Mouse (Mus musculus) ES-Bruce4 (cell line): ENCODE results near the gene Nol7. TPM values are rescaled to one million over a fixed set of nuclear protein-coding genes. Genes with fewer than 3 reads are reported as not detected.

Source experiments
- H3K27ac ChIP-seq: 2 replicates; pipeline ENCODE4 v1.5.1; 2012; ENCODE audit warnings: low read length, inconsistent platforms; ENCODE audit not compliant: insufficient read depth
- H3K27me3 ChIP-seq: 2 replicates; pipeline ENCODE4 v1.6.1; 2012; ENCODE audit warnings: mild to moderate bottlenecking, low read length, inconsistent platforms; ENCODE audit not compliant: control insufficient read depth, poor library complexity, insufficient read depth, severe bottlenecking
- H3K36me3 ChIP-seq: 2 replicates; pipeline ENCODE4 v1.6.1; 2012; ENCODE audit warnings: inconsistent platforms, mild to moderate bottlenecking, low read length, moderate library complexity; ENCODE audit not compliant: control insufficient read depth, poor library complexity, insufficient read depth, severe bottlenecking
- H3K4me1 ChIP-seq: one replicate; pipeline ENCODE4 v1.8.1; 2011; ENCODE audit warnings: low read length; ENCODE audit not compliant: control insufficient read depth, insufficient read depth
- H3K4me3 ChIP-seq: 2 replicates; pipeline ENCODE4 v1.5.1; 2011; ENCODE audit warnings: low read depth, mild to moderate bottlenecking, low read length
- H3K9ac ChIP-seq: 2 replicates; pipeline ENCODE4 v1.6.1; 2012; ENCODE audit warnings: low read depth, mild to moderate bottlenecking, inconsistent platforms; ENCODE audit not compliant: poor library complexity, severe bottlenecking
- H3K9me3 ChIP-seq: replicated peaks from 2 replicates; pipeline ENCODE4 v1.6.1; 2012; ENCODE audit warnings: mild to moderate bottlenecking, low read length, inconsistent platforms; ENCODE audit not compliant: control insufficient read depth, poor library complexity, insufficient read depth, severe bottlenecking
- CTCF ChIP-seq: IDR thresholded peaks from one replicate; pipeline ENCODE4 v1.8.1; 2011; ENCODE audit warnings: low read depth, low read length
- EP300 ChIP-seq: IDR thresholded peaks from 2 replicates; pipeline ENCODE4 v1.6.1; 2011; ENCODE audit warnings: low read depth, low read length; ENCODE audit not compliant: insufficient read depth
- POLR2A ChIP-seq: IDR thresholded peaks from one replicate; pipeline ENCODE4 v1.8.1; 2011; ENCODE audit warnings: low read length; ENCODE audit not compliant: insufficient read depth
- polyA plus RNA-seq: library from polyadenylated mRNA; stranded (reverse); fragments of >200 nt; gene quantifications from 2 replicates; pipeline ENCODE4 v1.2.4, GENCODE M21; 2011; ENCODE audit warnings: low read depth; ENCODE audit not compliant: missing spikeins, insufficient read depth, insufficient read length

Nol7 gene
- polyA plus RNA-seq, 1 experiment, result 148 TPM

DNA sequence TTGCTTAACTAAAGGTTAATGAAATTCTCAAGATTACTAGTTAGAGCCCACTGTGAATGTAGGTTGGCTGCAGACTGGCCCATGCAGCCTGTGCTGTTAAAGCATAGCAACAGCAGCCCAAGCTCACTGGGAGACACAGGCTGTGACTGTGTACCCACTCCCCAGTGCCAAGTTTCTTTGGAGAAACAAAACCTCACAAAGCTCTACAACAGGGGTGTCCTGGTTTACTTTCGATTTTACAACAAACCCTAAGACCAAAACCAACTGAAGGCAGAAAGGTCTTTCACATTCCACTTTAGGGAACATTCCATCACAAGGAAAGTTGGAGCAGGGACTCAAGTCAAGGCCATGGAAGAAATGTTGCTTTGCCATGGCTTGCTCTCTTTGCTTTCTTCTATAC is 44.4 kb downstream of the Nol7 start:
- Histone ChIP-seq H3K9ac (no peak overlapping the region), H3K27ac (no peak overlapping the region), H3K27me3 (no peaks in the 10 kb centered on the region), H3K9me3 (no peaks in the 10 kb centered on the region), H3K36me3 (no peaks in the 10 kb centered on the region), H3K4me1 (peaks cover 1% of the 10 kb centered on the region), H3K4me3 (no peak overlapping the region)
- TF ChIP-seq EP300 (no peak), POLR2A (no peak), CTCF (no peak)

- no peak overlapping the region for H3K27ac ChIP-seq
- no peaks in the 10 kb centered on the region for H3K9me3 ChIP-seq
- no peak overlapping the region for H3K4me3 ChIP-seq
- H3K9ac ChIP-seq, result no peak overlapping the region
- H3K36me3 ChIP-seq, result no peaks in the 10 kb centered on the region
- TF ChIP-seq POLR2A (no peak), CTCF (no peak), EP300 (no peak)
- peaks cover 1% of the 10 kb centered on the region for H3K4me1 ChIP-seq
- no peaks in the 10 kb centered on the region for H3K27me3 ChIP-seq
Observed at GRCm38 (mm10) chr13:43443706-43444105, 45.5 kb downstream of the Nol7 start.

DNA sequence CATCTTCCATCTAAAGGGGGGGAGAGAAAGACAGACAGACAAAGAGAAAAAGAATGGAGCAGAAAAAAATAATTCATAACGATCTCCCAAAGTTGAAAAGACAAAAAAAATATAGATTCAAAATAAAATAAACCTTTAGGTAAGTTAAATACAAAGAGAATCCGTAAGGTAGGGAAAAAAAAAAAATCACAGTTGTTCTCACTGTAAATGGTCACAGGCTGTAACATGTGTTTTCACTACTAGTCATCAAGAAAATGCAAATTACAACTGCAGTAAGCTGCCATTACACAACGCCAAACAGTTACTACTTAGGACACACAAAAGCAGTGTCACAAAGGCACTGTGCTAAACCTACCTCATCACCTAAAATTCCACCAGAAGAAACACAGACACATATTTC is 46.5 kb downstream of the Nol7 start:
- H3K4me3 ChIP-seq, result no peak overlapping the region
- H3K9me3 ChIP-seq, result no peaks in the 10 kb centered on the region
- H3K36me3 ChIP-seq, result no peaks in the 10 kb centered on the region
- TF ChIP-seq POLR2A (no peak), CTCF (no peak), EP300 (no peak)
- no peak overlapping the region for H3K9ac ChIP-seq
- H3K27me3 ChIP-seq, result no peaks in the 10 kb centered on the region
- peaks cover 1% of the 10 kb centered on the region for H3K4me1 ChIP-seq
- no peak overlapping the region for H3K27ac ChIP-seq

DNA sequence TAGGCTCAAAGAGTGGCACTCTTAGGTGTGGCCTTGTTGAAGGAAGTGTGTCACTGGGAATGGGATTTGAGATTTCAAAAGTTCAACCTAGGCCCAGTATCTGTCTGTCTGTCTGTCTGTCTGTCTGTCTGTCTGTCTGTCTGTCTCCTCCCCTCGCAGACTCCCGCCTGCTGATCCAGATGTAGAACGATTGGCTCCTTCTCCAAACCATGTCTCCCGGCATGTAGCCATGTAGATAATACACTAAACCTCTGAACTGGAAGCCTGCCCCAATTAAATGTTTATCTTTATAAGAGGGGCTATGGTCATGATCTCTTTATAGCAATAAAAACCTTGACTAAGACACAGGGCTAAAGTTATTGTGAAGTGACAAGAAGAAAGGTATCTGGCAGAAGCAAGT is 47.6 kb downstream of the Nol7 start:
- no peak overlapping the region for H3K9ac ChIP-seq
- H3K4me1 ChIP-seq, result no peaks in the 10 kb centered on the region
- no peaks in the 10 kb centered on the region for H3K36me3 ChIP-seq
- H3K27me3 ChIP-seq, result no peaks in the 10 kb centered on the region
- no peak overlapping the region for H3K4me3 ChIP-seq
- no peak overlapping the region for H3K27ac ChIP-seq
- H3K9me3 ChIP-seq, result no peaks in the 10 kb centered on the region
- TF ChIP-seq EP300, result no peak
- no peak for TF ChIP-seq CTCF
- TF ChIP-seq POLR2A, result no peak

GRCm38 (mm10) chr13:43447721-43448120 is 49.5 kb downstream of the Nol7 start:
- no peaks in the 10 kb centered on the region for H3K27me3 ChIP-seq

GRCm38 (mm10) chr13:43450686-43451085 is 52.5 kb downstream of the Nol7 start:
- no peaks in the 10 kb centered on the region for H3K4me1 ChIP-seq
- H3K27ac ChIP-seq, result no peak overlapping the region
- H3K9ac ChIP-seq, result no peak overlapping the region
- TF ChIP-seq CTCF (no peak), POLR2A (no peak), EP300 (no peak)
- no peak overlapping the region for H3K4me3 ChIP-seq
- H3K9me3 ChIP-seq, result no peaks in the 10 kb centered on the region
- no peaks in the 10 kb centered on the region for H3K36me3 ChIP-seq
- H3K27me3 ChIP-seq, result no peaks in the 10 kb centered on the region

More at GRCm38 (mm10) chr13:43447721-43448120, 49.5 kb downstream of the Nol7 start:
- Histone ChIP-seq H3K4me3 (no peak overlapping the region), H3K9ac (no peak overlapping the region), H3K9me3 (no peaks in the 10 kb centered on the region), H3K36me3 (no peaks in the 10 kb centered on the region), H3K4me1 (no peaks in the 10 kb centered on the region), H3K27ac (no peak overlapping the region)
- TF ChIP-seq CTCF, result no peak
- no peak for TF ChIP-seq EP300
- TF ChIP-seq POLR2A, result no peak
